Mouse (Mus musculus): ENCODE measurements at regions not wholly inside any gene's neighbourhood (a gene's known extent, or its start where the extent isn't known, plus 50 kb on each side); places are given as distances from the start of the nearest gene placed in this dataset.

DNA sequence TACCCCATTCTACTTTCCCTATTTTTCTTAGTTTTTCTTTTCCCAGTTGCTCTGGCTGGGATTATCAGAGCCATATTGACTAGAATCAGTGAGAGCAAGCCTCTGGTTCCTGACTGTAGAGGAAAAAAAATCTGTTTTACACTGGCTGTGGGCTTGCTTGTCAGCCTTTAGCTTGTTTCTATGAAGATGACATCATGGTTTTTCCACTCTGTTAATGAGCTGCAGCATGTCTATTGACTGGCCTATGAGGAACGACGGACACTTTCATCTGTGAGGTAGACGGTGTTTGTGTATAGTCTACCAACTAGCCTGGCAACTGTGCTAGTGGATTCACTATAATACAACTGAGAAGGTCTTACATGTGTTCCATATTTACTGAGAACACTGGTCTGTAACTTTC lies 248.0 kb upstream of the Zbtb20 start:
- no peak for TF ChIP-seq POLR2A (IDR thresholded peaks at IDR 0.05; ENCODE audit: insufficient read depth, low read length)
- TF ChIP-seq CTCF (IDR thresholded peaks at IDR 0.05; ENCODE audit: low read depth, low read length), result no peak
